Mouse (Mus musculus): ENCODE measurements at regions not wholly inside any gene's neighbourhood (a gene's known extent, or its start where the extent isn't known, plus 50 kb on each side); places are given as distances from the start of the nearest gene placed in this dataset.

- no peak for DNase-seq
These were observed 54.8 kb downstream of the Tmem30b start for GRCm38 (mm10) chr12:73491370-73491769.

GRCm38 (mm10) chr12:73482858-73483257, 63.3 kb downstream of the Tmem30b start:
- DNase-seq, result no peak

- no peak for DNase-seq
These were observed 63.9 kb downstream of the Tmem30b start for GRCm38 (mm10) chr12:73482275-73482674.

GRCm38 (mm10) chr12:73481705-73482104, 64.5 kb downstream of the Tmem30b start:
- DNase-seq, result no peak

- DNase-seq, result no peak
These were observed 65.0 kb downstream of the Tmem30b start for GRCm38 (mm10) chr12:73481165-73481564.

- DNase-seq, result no peak
These were observed 65.6 kb downstream of the Tmem30b start for GRCm38 (mm10) chr12:73480610-73480971.

GRCm38 (mm10) chr12:73479932-73480609, 66.1 kb downstream of the Tmem30b start:
- no peak for DNase-seq

- DNase-seq, result no peak
These were observed 67.6 kb downstream of the Tmem30b start for GRCm38 (mm10) chr12:73478641-73479040.

- no peak for DNase-seq
These were observed 69.8 kb downstream of the Tmem30b start for GRCm38 (mm10) chr12:73476421-73476858.

- no peak for DNase-seq
These were observed 70.4 kb downstream of the Tmem30b start for GRCm38 (mm10) chr12:73475774-73476173.

- no peak for DNase-seq
These were observed 71.2 kb downstream of the Tmem30b start for GRCm38 (mm10) chr12:73475020-73475419.

- DNase-seq, result no peak
These were observed 73.1 kb downstream of the Tmem30b start for GRCm38 (mm10) chr12:73473111-73473510.

- no peak for DNase-seq
These were observed 74.2 kb downstream of the Tmem30b start for GRCm38 (mm10) chr12:73471966-73472365.

GRCm38 (mm10) chr12:73466484-73466883, 79.7 kb downstream of the Tmem30b start:
- DNase-seq, result no peak

- DNase-seq, result no peak
These were observed 80.2 kb downstream of the Tmem30b start for GRCm38 (mm10) chr12:73465975-73466374.

- DNase-seq, result no peak
These were observed 81.9 kb downstream of the Tmem30b start for GRCm38 (mm10) chr12:73464311-73464710.

GRCm38 (mm10) chr12:73462091-73462490, 84.1 kb downstream of the Tmem30b start:
- DNase-seq, result peak; percentile 70

GRCm38 (mm10) chr12:73460291-73460761, 85.9 kb downstream of the Tmem30b start:
- DNase-seq, result no peak

GRCm38 (mm10) chr12:73451257-73451656, 94.9 kb downstream of the Tmem30b start:
- no peak for DNase-seq

GRCm38 (mm10) chr12:73450541-73450940, 95.7 kb downstream of the Tmem30b start:
- no peak for DNase-seq

- peak; percentile 43 for DNase-seq
These were observed 96.2 kb downstream of the Tmem30b start for GRCm38 (mm10) chr12:73449911-73450520.

GRCm38 (mm10) chr12:73449069-73449468, 97.1 kb downstream of the Tmem30b start:
- peak; percentile 51 for DNase-seq

GRCm38 (mm10) chr12:73448388-73448965, 97.7 kb downstream of the Tmem30b start:
- no peak for DNase-seq

GRCm38 (mm10) chr12:73447172-73447571, 99.0 kb downstream of the Tmem30b start:
- DNase-seq, result no peak

Data from adrenal gland, postnatal 25 days (tissue).